Comparison of ENCODE assay signal across 14 mouse cellular contexts in the genomic region with DNA sequence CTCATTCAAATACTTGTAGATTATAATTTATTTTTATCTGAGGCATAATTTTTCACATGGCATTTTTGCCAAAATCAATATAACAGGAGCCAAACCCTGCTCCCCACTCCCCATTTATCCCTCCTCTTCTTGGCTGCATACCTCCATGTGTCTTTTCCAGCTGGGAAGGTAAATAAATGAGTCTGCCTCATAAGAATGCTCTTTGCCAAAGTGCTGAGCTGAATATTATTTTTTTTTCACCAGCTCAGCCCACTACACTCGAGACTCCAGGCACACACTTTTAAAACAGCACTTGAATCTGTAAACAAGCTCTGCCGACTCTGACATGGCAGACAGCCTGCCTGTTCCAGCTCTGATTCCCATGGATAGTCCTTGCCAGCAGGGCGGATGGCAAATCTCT.
"Had no signal": no experiment of that assay in that cellular context is flagged by ENCODE, and none has a peak within 500 bp of the region (broad histone marks: within the 10 kb centered on the region; RNA-seq: fewer than 3 reads in every experiment).

No protein-coding gene starts in this region.

- H3K27ac ChIP-seq: kidney, embryonic 15.5 days; limb, embryonic 13.5 days; liver, embryonic 15.5 days; macrophage; midbrain, embryonic 15.5 days had no signal

- H3K4me1 ChIP-seq: liver, embryonic 15.5 days; megakaryocyte, embryonic 14.5 days; midbrain, embryonic 15.5 days had no signal

- H3K9me3 ChIP-seq: kidney, embryonic 15.5 days; limb, embryonic 13.5 days; liver, embryonic 15.5 days; midbrain, embryonic 15.5 days had no signal

- ATAC-seq: intestine, embryonic 16.5 days; midbrain, embryonic 15.5 days had no signal

- DNase-seq: kidney, adult 2 months; kidney, postnatal 14 days; right cerebral cortex, adult 18-20 months; right cerebral cortex, postnatal 25 days; thymus, postnatal 36 days had no signal

- H3K4me2 ChIP-seq: kidney, embryonic 15.5 days; limb, embryonic 13.5 days; liver, embryonic 11.5 days; liver, embryonic 15.5 days; midbrain, embryonic 11.5 days; midbrain, embryonic 15.5 days had no signal

- H3K36me3 ChIP-seq: kidney, embryonic 15.5 days; limb, embryonic 13.5 days; liver, embryonic 15.5 days; midbrain, embryonic 15.5 days had no signal

- H3K9ac ChIP-seq: kidney, embryonic 15.5 days; limb, embryonic 13.5 days; liver, embryonic 15.5 days; midbrain, embryonic 15.5 days had no signal

- H3K27me3 ChIP-seq: liver, embryonic 15.5 days; megakaryocyte, embryonic 14.5 days; midbrain, embryonic 15.5 days had no signal

- H3K4me3 ChIP-seq: kidney, embryonic 15.5 days; limb, embryonic 13.5 days; liver, embryonic 15.5 days; megakaryocyte, embryonic 14.5 days; midbrain, embryonic 15.5 days had no signal
